Mouse (Mus musculus) neural tube, embryonic 14.5 days (tissue): ENCODE data around the gene Gm21987. TPM values are rescaled to one million over a fixed set of nuclear protein-coding genes. Genes with fewer than 3 reads are reported as not detected.

Source experiments
- ATAC-seq: fragments of 200-750 bp; cut with Nextera tagmentation; 2 replicates; pipeline ENCODE4 v1.8.0; 2017; ENCODE audit warnings: low read depth, mild to moderate bottlenecking, moderate TSS enrichment, moderate library complexity
- H3K27ac ChIP-seq: fragments of 300-500 bp; sonication (generic); 2 replicates; pipeline ENCODE4 v1.5.1; 2014; ENCODE audit warnings: low read depth, mild to moderate bottlenecking, control low read depth, low read length, moderate library complexity, mixed read lengths
- H3K27me3 ChIP-seq: fragments of 300-500 bp; sonication (generic); 2 replicates; pipeline ENCODE4 v1.6.1; 2014; ENCODE audit warnings: low read length; ENCODE audit not compliant: control insufficient read depth, insufficient read depth
- H3K36me3 ChIP-seq: fragments of 300-500 bp; sonication (generic); 2 replicates; pipeline ENCODE4 v1.6.1; 2014; ENCODE audit warnings: low read length, mixed read lengths; ENCODE audit not compliant: control insufficient read depth, insufficient read depth
- H3K4me1 ChIP-seq: fragments of 300-500 bp; sonication (generic); 2 replicates; pipeline ENCODE4 v1.6.1; 2014; ENCODE audit warnings: low read length; ENCODE audit not compliant: control insufficient read depth, insufficient read depth
- H3K4me2 ChIP-seq: fragments of 300-500 bp; sonication (generic); 2 replicates; pipeline ENCODE4 v1.6.1; 2014; ENCODE audit warnings: mild to moderate bottlenecking, low read depth, low read length, control low read depth
- H3K4me3 ChIP-seq: fragments of 300-500 bp; sonication (generic); 2 replicates; pipeline ENCODE4 v1.5.1; 2014; ENCODE audit warnings: low read depth, low read length, control low read depth, mixed read lengths
- H3K9ac ChIP-seq: fragments of 300-500 bp; sonication (generic); replicated peaks from 2 replicates; pipeline ENCODE4 v1.6.1; 2014; ENCODE audit warnings: low read depth, mild to moderate bottlenecking, control low read depth, low read length, mixed read lengths
- H3K9me3 ChIP-seq: fragments of 300-500 bp; sonication (generic); 2 replicates; pipeline ENCODE4 v1.6.1; 2016; ENCODE audit warnings: low read length; ENCODE audit not compliant: control insufficient read depth
- whole genome bisulfite sequencing: fragments of 180-500 bp; shearing (Covaris S2); extraction: QIAGEN DNeasy Blood & Tissue Kit; methylation state at CpG from one replicate; pipeline ENCODE4 v1.1.7; 2014; 5-methylcytosine and 5-hydroxymethylcytosine counted together
- polyA plus RNA-seq: library from polyadenylated mRNA; unstranded; fragments of >200 nt; fragmentation: Nextera tagmentation; extraction: Ambion mirVana; gene quantifications from 2 replicates; pipeline ENCODE4 v1.2.1, GENCODE M21; 2014

Gene Gm21987
- polyA plus RNA-seq, 1 experiment from 2014 or later = not detected

- no peaks in the 10 kb centered on the region for H3K36me3 ChIP-seq
- no peak overlapping the region for H3K27ac ChIP-seq
- no peak overlapping the region for H3K4me3 ChIP-seq
- 21% methylated on average over 3 of the region's 3 CpGs for WGBS
- no peaks in the 10 kb centered on the region; the same call in 1 of the 2 replicates for H3K4me1 ChIP-seq
- H3K27me3 ChIP-seq = no peaks in the 10 kb centered on the region
- H3K4me2 ChIP-seq = no peak overlapping the region
- ATAC-seq = no peak
- H3K9me3 ChIP-seq = no peaks in the 10 kb centered on the region
- no peak overlapping the region for H3K9ac ChIP-seq
These were observed 32.7 kb downstream of the Gm21987 start for GRCm38 (mm10) chr16:38379493-38379892.

GRCm38 (mm10) chr16:38379926-38380325, 33.1 kb downstream of the Gm21987 start:
- no peak for ATAC-seq
- Histone ChIP-seq H3K27ac (no peak overlapping the region), H3K9me3 (no peaks in the 10 kb centered on the region), H3K4me2 (no peak overlapping the region), H3K36me3 (no peaks in the 10 kb centered on the region), H3K4me1 (no peaks in the 10 kb centered on the region; the same call in 1 of the 2 replicates), H3K4me3 (no peak overlapping the region), H3K9ac (no peak overlapping the region), H3K27me3 (no peaks in the 10 kb centered on the region)
- 95% methylated on average over 3 of the region's 3 CpGs for WGBS

DNA sequence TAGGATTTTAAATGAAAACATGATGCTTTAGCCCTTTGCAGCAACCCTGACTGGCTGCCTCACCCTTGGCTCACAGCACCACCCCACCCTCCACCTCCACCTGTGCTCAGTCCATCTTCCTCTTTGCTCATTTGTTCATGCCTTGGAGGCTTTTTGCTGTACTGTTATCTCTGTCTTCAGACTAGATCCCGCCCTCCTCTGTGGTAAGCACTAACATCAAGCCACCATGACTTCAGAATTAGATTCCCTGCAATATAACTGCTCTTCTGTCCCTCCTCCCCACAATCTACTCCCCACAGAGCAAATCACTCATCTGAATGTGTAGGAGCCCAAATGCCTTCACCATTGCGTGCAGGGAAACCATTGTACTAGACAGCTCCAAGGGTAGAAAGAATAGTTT, 36.8 kb downstream of the Gm21987 start:
- WGBS = 71% methylated on average over 2 of the region's 2 CpGs

DNA sequence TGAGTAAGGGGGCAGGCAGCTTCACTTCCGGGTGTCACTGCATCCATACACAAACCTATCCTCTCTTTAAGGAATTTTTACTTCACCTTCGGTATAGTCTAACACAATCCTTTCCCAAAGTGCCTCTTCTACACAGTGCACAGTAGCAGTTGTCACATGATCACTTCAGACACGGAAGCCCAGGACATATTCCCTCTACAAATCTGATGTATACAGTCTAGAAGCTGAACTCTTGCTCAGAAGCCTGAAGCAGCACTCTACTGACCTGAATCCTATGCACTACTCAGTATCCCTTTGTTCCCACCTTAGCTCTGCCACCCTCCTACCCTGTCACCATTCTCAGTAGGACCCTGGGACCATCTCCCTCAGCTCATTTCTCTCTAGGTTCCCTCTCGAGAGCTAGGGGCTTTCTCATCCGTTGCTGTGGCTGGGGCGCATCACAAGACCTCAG, 38.4 kb downstream of the Gm21987 start:
- Histone ChIP-seq H3K4me3 (no peak overlapping the region), H3K9ac (no peak overlapping the region), H3K4me1 (no peaks in the 10 kb centered on the region), H3K36me3 (no peaks in the 10 kb centered on the region), H3K9me3 (no peaks in the 10 kb centered on the region), H3K4me2 (no peak overlapping the region), H3K27ac (no peak overlapping the region), H3K27me3 (no peaks in the 10 kb centered on the region)
- no peak for ATAC-seq
- WGBS = 92% methylated on average over 6 of the region's 6 CpGs

More for the DNA sequence above, 36.8 kb downstream of the Gm21987 start:
- no peak overlapping the region for H3K27ac ChIP-seq
- no peak overlapping the region for H3K4me3 ChIP-seq
- H3K36me3 ChIP-seq = no peaks in the 10 kb centered on the region
- no peak for ATAC-seq
- no peak overlapping the region for H3K4me2 ChIP-seq
- H3K27me3 ChIP-seq = no peaks in the 10 kb centered on the region
- no peak overlapping the region for H3K9ac ChIP-seq
- H3K9me3 ChIP-seq = no peaks in the 10 kb centered on the region
- H3K4me1 ChIP-seq = no peaks in the 10 kb centered on the region

DNA sequence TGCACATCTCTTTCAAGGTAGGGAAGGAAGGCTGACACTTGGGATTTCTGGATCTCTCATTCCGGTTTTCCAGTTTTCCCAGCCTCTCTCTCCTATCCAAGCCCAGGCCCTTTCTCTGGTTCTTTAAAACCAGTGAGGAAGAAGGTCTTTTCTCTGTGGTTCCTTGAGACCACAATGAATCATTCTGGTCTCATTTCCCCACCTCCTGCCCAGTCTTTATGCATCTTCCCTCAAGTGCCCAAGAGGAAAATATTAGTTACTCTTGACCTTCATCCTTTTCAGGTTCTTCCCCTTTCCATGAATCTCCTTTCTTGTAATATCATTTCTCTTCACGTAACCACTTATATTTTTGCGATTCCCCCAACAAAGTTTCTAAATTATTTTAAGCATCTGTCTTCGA, 38.9 kb downstream of the Gm21987 start:
- no peak for ATAC-seq
- 94% methylated on average over 4 of the region's 4 CpGs for WGBS
- H3K36me3 ChIP-seq = no peaks in the 10 kb centered on the region

DNA sequence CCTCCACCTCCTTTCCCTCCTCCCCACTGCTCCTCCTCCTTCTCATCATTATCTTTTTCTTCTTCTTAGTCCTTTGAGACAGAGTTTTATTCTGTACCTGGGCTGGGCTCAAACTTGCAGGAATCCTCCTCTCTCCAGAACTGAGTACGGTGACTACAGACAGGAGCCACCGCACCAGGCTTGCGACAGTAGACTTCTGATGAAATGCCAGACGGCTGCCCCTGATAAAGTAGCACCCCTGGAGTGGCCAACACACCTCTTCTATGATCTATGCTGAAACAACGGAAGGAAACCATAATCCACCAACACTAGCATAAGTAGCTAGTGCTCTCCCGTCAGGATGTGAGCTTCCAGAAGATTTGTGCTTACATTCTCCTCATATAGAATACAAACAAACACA, 40.5 kb downstream of the Gm21987 start:
- Histone ChIP-seq H3K9ac (no peak overlapping the region), H3K9me3 (no peaks in the 10 kb centered on the region), H3K27me3 (no peaks in the 10 kb centered on the region), H3K4me3 (no peak overlapping the region), H3K27ac (no peak overlapping the region), H3K4me2 (no peak overlapping the region), H3K4me1 (no peaks in the 10 kb centered on the region), H3K36me3 (no peaks in the 10 kb centered on the region)
- no peak for ATAC-seq
- WGBS = 84% methylated on average over 6 of the region's 6 CpGs

More for the DNA sequence above, 38.9 kb downstream of the Gm21987 start:
- Histone ChIP-seq H3K27ac (no peak overlapping the region), H3K4me1 (no peaks in the 10 kb centered on the region), H3K4me3 (no peak overlapping the region), H3K9me3 (no peaks in the 10 kb centered on the region), H3K27me3 (no peaks in the 10 kb centered on the region), H3K9ac (no peak overlapping the region), H3K4me2 (no peak overlapping the region)

DNA sequence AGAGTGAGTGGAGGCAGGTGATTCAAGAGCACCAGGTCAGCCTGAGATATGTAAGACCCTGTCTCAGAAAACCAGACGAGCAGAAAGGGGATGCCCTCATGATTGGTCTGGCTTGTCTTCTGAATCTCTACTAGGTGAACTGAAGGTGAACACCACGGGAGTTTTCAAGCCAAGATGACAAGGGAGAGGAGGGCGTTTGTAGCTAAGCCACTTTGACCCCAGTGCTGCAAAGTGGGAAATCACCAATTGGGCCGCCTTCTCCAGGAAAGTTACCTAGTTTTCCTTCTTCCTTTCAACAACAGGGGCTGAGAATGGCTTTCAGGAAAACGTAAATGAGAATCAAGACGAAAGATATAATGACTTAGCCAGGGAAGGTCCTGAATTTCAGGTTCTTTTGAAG, 41.9 kb downstream of the Gm21987 start:
- no peaks in the 10 kb centered on the region for H3K9me3 ChIP-seq
- H3K9ac ChIP-seq = no peak overlapping the region
- no peak overlapping the region for H3K4me2 ChIP-seq
- no peaks in the 10 kb centered on the region for H3K36me3 ChIP-seq
- no peak overlapping the region for H3K27ac ChIP-seq
- ATAC-seq = no peak
- WGBS = 79% methylated on average over 6 of the region's 6 CpGs
- no peaks in the 10 kb centered on the region for H3K27me3 ChIP-seq
- no peaks in the 10 kb centered on the region for H3K4me1 ChIP-seq
- no peak overlapping the region for H3K4me3 ChIP-seq

DNA sequence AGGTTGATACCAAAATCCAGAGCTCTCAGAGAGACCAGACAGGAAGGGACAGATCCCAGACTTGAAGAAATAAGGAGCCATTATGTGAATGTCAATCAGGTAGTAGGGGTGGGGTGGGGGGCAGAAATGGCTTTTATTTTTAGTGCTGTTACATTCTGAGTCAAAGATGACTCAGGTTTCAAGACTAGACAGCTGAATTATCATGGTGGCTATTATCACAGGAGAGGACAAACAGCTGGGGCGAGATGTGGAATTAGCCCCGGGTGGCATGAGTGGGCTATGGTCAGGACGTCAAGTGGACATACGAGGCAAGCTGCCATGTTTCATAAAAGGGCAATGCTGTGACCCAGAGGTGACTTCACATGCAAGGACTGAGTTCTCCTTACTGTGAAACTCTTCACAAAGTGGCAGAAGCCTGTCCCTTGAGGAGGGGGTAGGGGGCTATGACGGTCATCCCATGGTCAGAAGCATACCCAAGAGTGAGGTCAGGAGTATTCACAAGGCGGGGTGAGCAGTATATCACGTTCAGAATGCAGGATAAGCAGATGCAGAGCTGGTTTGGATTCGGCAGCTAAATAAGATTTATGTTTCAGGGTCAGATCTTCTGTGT, 42.5 kb downstream of the Gm21987 start:
- H3K4me3 ChIP-seq = no peak overlapping the region
- H3K27ac ChIP-seq = no peak overlapping the region
- WGBS = 76% methylated on average over 8 of the region's 8 CpGs
- H3K9ac ChIP-seq = no peak overlapping the region
- no peaks in the 10 kb centered on the region for H3K36me3 ChIP-seq
- H3K9me3 ChIP-seq = no peaks in the 10 kb centered on the region
- no peaks in the 10 kb centered on the region for H3K27me3 ChIP-seq
- H3K4me2 ChIP-seq = no peak overlapping the region
- H3K4me1 ChIP-seq = no peaks in the 10 kb centered on the region
- ATAC-seq = no peak

DNA sequence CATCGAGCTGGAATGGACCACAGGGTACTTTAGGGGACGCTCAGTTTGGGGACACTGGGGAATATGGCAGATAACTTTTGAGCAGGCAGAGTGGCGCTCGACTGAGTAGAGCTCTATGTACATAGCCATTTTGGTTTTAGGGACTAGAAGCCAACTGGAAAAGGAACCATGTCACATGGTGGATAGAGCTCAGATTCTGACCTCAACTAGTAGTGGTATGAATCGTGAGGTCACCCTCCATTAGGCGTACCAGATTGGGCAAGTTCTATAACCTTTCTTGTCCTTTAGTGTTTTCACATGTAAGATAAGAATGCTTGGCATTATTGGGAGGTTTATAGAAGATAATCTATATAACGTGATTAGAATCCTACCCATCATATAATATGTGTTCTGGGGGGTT, 43.5 kb downstream of the Gm21987 start:
- WGBS = 95% methylated on average over 7 of the region's 7 CpGs
- no peak for ATAC-seq

More for the DNA sequence above, 43.5 kb downstream of the Gm21987 start:
- Histone ChIP-seq H3K4me2 (no peak overlapping the region), H3K27me3 (no peaks in the 10 kb centered on the region), H3K9ac (no peak overlapping the region), H3K36me3 (no peaks in the 10 kb centered on the region), H3K4me3 (no peak overlapping the region), H3K9me3 (no peaks in the 10 kb centered on the region), H3K27ac (no peak overlapping the region), H3K4me1 (no peaks in the 10 kb centered on the region)
